Mouse (Mus musculus) ovary, postnatal 10 days (tissue): Measurements from ENCODE around the gene Gm12695.

Experiments
- DNase-seq: peaks from one replicate; pipeline ENCODE4 v3.0.0; 2022; ENCODE audit warnings: low spot score

Gm12695 gene

DNA sequence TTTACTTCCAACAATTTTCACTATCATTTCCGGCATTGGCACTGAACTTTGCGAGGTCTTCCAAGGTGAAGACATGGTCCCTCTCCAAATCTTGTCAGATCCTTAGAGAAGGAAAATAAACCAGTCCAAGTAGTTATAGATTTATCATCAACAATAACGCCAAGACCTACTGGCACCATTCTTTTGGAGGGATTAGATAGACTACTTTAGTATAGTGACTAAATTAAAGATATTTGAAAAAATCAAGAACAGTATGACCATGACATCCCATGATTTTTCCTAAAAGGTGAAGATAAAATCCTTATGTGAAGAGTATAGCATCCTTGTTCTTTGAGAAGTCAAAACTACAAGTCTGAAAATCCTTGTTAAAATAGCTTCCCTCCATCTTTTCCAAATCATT, at the start of gene Gm12695:
Gene Gm12695 (minus strand): TSS at position 101 of the 400 bp plus-strand sequence.
- no peak for DNase-seq

DNA sequence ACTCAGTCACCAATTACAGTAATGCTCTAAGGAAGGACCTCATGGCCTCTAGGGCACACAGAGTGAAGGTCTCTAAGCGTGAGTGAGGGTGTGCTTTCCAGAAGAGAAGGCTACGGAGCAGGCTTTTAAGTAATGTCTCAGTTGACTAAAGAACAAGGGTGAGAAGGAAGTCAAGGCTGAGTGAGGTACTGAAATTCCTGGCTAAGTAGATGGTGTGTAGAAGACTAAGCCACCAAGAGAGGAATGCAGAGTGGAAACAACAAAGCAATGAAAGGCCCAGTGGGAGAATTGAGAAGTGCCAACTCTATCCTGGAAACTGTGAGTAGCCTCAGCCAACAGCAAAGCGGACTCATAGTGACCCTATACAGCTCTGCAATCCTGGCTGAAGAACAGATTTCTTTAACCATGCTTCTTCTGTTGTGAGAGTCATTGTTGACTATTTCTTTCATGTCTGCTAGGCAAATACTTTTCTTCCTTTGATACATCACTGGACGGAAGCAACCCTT, 40.6 kb upstream of the Gm12695 start:
- DNase-seq: no peak

DNA sequence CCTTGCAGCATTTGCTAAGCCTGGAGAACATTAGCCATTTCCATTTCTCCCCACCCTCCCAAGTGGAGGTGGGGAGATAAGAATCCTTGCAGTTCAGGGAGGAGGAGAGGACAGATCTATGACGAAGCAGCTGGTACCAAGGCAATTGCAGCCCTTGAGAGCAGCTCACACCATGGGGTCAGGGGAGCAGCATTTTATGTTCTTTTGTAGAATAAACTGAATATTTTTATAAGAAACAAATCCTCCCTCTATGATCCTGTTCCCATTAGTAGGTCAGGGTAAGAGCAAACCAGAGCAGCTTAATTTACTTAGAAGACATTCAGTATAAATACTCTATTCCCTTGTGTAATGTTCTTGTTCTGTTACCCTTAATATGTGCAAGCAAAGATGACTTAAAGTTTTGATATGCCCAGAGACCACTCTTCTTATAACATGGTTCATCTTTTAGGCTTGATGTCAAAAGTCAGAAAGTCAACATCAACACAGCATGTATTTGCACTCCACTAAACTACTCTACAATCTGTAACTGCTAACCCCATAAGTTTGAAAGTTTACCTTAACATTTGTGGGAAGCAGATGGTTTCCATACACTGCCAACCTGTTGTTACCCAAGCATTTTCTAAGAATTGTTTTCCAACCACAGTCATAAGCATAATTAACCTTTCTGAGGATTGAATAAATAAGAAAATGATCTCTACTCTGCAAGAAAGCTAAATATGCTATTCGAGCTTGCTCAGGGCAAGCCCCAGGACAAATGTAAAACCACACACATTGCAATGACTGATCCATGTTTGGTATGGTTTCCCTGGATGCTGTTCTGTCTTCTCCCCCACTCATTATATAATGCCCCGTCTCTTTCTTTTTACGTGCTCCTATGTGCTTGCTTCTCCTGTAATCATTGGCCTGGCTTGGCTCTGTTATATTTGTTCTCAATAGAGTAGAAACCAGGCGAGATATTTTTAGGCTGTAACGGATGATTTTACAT, 22.1 kb upstream of the Gm12695 start:
- no peak for DNase-seq

DNA sequence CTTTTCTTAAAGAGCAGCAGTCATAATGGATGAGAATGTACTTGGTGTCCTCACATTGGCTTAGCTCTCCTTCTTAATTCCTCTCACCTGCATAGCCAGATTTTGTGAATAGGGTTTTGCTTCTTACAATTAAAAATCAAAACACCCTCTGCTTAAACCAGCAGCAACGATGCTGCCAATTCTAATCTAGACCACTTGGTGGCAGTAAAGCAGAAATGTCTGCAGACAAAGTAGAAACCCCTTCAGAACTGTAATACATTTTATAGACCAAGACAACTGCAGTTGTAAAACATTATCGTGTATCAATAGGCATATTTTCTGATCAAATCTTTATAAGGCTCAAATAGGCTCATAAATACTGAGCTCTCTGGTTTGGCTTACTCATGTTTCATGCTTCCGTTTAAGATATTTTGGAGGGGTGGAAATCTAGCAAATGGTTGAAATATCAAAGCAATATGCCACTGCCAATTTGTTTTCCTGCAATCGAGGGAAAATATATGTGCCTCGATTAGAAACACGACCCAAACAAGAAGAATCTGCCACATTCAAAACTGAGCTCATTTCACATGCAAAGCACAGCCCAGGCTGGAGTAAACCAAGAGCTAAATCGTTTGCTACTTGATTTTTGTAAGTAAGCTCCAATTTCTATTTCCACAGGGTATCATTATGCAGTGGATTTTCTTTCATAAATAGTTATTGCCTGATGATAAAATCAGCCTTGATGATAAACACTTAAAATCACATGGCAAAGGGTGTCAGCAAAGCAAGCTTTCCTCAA, 14.6 kb upstream of the Gm12695 start:
- DNase-seq: no peak

DNA sequence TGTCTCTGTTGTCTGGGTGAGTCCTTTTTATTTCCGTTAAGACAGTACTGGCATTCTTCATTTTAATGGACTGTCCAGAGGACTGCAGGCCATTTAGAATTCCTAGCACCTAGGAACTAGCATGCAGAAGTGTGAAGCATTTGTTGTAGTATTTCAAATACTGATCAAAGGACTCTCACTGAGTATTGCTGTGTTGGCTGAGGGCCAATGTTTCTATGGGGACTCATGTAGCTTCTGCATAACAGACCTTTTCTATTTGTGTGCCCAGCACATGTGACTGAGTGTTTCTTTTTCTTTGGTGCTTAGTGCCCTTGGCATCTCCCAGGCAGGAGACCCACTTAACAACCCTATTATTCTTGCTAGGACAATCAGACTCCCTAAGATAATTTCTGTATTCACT, 12.6 kb upstream of the Gm12695 start:
- DNase-seq: no peak

DNA sequence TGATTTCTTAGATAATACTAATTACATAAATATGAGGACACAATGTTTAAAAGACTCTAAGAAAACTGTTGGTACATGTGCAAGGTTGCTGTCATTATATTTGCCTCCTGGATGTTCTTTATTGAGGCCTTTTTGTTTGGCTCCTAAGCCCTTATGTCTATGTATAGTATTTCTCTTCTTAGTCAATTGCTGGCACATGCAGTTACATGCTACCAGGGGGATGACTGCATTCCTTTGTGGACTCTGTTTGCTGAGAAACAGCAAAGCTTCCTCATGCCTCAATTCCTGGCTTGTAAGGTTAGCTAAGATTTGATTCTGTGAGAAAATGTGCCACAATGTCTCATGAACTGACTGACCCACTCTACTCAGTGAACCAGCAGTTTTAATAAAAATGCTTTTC, 6.3 kb upstream of the Gm12695 start:
- DNase-seq: no peak

DNA sequence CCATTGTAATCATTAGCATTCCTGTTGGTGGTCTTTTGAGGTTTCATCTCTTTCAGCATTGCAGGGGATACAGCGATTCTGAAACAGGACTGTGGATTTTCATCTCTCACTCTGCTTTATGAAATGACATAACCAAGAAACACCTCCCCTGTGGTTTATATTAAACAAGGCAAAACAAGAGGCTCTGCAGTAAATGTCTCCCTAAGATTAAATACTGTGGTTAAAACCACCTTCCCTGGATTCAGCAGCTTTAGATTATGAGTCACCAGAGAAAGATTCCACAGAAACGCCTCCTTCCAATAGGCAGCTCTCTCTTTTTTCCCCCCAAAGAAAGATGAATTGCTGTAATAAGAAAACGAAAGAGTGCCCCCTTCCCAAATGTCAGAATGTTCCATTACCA, 4.9 kb upstream of the Gm12695 start:
- no peak for DNase-seq

DNA sequence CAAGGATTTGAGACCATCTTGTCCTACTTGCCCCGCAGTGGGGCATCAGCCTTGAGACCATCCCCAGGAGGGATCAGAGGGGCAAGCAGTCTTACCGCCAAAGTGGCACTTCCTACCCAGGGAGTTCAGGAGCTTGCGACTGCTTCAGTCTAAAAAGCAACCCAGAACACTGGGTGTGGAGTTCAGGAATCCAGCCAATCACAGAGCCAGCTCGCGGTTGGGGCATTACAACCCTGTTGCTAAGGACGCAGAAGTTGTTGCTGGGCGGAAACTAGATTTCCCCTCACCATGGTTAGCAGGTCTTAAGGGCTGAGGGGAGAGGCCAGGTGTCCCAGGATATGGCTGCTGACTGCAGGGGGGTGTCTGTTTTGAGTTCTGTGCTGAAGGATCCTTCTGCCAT, 1.6 kb upstream of the Gm12695 start:
- no peak for DNase-seq

DNA sequence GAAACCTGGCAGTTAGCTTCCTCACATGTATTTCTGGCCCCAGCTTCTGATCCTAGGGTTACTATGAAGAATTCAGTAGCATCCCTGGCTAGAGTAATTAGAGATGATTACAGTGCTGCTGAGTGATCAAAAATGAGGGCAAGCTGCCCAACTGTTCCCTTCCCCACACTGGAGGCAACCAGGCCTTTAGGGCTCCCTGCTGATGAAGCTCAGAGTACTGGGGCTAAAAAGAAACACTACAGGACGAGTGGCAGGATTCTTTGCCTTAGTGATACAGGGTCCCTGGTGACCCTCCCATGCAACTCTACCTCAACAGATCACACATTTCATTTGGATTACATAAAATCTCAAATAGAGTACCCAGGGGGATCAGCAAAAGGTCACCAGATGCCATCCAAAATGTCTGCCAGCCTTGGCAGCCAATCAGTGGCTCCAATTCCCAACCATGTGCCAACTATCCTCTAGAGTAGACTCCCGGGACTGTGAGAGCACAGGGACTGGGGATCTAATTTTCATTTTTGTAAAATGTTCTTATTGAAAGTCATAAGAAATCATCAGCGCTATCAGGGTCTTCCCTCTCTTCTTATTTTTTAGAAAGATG, 11.9 kb downstream of the Gm12695 start:
- no peak for DNase-seq

DNA sequence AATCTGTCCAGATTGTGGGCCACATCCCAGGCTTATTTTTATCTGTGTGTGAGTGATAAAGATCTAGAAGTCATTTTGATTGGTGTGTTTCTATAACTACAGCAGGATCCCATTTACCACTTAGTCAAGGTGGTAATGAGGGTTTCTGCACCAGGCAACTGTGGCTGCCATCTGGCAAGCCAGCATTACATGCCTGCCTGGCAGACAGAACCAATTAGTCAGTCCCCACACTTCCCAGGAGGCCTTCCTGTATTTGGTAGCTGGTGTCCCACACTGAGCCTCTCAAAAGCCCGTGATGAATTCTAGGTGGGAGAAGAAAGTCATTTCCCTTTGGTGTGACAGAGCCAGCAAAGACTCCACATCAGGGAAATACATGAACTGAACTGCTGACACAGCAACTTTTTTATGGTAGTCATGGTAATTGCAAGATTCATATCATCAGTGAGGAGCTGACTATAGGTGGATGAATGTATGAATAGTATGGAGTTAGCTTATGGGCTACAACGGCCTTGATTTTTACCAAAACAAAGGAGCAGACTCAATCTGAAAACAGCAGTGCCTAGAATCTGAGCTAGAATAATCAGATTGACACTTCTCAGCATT, 18.5 kb downstream of the Gm12695 start:
- DNase-seq: no peak

DNA sequence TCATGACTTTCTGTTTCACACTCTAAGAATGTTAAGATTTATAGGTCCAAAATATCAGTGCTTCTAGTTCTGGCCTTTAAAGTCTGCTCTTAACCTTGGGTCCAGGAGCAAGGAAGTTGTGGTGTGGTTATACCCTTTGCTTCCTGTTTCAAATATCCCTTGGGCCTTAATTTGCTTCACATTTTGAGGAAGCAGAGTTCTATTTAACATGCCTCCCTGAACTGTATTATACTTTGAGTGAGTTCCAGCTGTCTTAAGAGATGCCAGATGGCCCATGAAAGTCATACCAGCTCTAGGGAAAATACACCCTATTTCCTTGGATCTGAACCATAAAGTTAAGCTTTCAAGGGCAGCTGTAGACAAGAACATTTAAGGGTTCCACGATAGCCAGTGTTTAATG, 33.0 kb downstream of the Gm12695 start:
- DNase-seq: no peak

DNA sequence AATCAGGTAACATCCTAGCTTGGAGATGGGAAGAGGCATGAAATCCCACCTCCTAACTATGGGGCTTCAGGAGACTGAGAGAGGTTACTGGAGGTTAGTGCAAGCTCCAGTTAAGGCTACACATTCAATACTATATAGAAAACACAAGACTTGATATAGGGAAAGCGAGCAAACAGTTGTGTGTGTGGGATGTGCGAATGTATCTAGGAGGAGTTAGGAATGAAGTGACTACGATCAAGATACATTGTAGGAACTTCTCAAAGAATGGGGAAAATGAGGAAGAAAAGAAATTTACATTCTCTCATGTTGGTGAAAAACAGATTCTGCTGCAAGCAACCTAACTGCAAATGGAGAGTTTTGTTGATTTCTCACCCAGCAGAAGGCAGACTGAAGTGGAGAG, 44.5 kb downstream of the Gm12695 start:
- no peak for DNase-seq

DNA sequence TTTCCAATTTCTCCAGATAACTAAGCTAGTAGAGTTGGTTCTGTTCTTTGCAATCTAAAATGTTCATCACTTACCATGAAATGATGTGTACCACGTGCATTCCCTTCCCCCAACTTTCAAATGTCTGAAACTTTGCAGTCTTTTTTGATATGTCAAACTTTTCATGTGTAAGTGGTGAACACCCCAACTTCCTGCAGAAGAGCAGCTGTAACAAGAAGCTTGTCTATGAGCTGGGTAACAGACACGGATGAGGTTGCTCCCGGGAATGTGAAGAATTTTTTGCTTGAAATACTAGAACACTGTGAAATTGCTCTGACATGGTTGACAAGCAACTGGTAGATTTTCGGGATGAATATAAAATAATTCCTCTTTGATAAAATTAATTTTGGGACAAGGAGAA, 55.7 kb downstream of the Gm12695 start:
- DNase-seq: no peak

DNA sequence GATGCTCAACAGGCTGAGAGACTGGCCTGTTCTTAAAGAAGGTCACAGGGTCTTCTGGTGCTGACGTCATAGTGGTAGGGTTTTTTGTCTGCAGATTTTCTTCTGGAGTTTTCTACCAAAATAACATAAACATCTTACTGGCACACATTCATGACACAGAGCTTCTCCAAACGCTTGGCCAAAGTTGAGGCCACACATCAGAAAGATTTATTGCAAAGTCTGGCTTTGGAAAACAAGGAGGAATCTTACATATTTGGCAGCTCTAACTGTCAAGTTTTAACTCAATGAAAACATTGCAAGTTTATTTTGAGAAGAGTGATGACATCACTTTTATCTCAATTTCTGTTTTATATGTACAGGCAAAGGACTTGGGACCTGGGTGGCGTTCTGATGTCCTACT, 56.8 kb downstream of the Gm12695 start:
- DNase-seq: no peak

DNA sequence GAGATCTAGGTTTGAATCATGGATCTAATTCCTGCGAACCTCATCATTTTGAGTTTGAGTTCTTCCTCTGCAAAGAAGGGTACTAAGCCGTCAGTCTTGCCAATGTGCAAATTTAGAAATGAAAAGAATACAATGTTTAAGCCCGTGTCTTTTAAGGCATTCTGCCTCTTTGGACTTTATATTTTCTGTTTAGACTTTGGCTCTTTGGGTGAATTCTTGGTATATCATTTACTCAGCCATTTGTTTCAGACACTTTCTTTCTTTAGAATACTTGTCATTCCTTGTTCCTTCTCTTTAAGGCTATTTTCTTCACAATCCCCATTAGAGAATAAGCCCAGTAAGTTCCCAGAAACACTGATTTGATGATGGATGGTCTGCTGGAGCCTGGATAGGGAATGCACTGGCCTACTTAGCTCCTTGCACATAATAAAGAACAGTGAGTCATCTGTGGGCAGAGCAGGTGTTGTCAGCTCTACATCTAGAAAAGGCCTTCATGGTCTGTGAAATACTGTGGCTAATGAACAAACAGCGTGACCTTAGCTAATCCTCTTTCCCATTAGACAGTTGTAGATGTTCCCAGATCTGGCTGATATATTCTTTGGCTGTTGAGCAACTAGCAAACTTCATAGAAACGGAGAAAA, 59.5 kb downstream of the Gm12695 start:
- DNase-seq: no peak

DNA sequence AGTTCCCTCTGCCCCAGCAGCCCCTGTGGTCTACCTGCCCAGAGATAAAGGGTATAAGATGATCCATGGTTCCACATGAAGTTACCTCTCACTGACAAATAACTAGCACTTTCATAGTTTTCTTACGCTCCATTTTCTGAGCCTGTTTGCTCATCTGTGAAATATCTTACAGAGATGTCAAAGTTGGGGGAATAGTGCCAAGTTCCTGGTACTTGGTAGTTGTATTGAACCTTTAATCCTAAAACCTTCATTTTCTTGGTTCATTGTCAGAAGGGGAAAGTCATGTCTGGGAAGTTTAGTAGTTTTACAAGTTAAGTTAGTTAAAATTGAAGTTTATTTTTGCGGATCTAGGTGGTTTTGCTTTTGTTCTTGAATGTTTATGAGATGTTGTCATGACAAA, 62.7 kb downstream of the Gm12695 start:
- DNase-seq: no peak

DNA sequence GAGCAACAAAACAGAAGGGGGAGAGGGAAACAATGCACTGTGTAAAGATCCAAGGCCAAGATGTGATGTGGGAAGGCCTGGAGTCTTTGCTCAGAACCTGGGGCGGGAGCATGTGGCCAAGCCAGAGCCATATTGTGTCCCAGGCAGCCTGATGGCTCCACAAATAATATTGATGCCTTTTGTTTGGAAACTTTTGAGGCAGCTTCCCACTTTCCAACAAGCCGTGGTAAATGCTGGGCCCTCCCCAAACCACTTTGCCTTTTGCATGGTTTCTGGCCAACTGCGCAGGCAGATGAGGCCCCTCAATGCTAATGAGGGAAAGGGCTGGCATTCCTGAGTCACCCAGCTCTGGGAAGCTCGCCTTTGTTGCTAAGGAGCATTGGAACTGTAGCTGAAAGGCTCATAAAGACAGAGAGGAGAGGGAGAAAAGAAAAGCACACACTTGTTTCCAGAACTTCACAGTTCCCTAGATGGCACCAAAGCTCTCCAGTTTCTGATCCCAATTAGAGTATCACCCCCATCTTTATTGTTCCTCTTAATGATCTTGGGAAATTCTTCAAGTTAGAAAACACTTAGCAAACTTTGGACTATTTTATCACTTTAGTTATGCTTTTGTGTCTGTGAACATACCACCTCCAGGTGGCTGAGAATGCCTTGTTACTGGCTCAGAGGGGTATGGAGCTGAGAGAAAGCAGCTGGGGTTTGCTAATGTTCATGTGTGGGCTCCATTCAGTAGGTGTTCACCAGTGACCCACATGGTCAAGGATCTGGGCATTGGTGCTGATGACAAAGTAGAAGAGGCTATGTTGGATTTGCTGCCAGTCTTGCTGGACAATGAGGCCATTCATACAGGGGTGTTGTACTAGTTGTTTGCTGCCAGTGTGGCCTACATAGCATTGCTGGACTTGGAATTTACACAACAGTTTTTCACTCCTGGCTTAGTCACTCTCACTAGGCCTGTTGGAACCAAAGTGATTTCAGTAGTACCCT, 65.7 kb downstream of the Gm12695 start:
- no peak for DNase-seq

DNA sequence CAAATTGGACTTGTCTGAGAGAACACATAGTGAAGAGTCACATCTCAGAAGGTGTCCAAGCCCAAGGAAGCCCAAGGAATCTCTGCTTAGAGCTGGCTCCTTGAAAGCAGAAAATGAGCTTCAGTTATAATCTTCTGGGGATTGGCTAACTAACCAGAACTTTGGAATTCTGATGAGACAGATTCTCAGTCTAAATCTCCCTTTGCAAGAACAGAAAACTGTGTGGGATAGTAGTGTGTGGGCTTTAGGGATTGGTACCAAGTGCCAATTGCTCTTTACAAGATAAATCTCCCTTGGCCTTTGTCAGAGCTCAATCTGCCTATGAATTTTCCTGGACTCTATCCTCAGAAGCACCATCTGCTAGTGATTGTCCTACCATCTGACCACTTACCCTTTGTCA, 66.5 kb downstream of the Gm12695 start:
- no peak for DNase-seq

DNA sequence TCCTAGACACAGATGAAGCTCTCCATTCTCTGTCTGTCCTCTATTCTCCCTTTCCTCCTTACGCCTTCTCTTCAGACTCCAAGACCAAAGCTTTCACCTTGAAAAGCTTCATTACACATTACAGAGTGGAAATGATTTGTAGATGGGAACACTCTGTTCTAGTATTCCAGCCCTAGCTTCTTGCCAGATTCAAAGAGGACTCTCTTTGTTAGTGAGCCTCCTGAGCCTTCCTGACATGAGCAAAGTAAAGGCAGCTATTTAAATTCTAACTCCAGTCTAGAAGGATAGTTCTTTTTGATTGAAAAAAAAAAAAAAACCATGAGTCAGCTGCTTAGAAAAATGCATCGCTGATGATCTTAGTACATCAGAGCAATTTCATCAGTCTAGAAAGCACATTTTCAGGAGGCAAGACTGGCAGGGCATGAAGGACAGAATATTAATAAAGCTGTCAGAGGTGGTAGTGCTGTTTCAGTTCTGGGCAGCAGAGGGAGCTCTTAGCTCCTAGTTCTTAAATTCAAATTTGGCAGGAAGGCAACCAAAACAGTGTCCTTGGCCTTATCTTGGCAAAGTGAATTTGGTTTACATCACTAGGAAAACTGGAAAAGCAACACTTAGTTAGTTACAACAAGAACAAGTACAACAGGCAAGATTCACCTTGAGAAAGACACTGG, 79.6 kb downstream of the Gm12695 start:
- no peak for DNase-seq

DNA sequence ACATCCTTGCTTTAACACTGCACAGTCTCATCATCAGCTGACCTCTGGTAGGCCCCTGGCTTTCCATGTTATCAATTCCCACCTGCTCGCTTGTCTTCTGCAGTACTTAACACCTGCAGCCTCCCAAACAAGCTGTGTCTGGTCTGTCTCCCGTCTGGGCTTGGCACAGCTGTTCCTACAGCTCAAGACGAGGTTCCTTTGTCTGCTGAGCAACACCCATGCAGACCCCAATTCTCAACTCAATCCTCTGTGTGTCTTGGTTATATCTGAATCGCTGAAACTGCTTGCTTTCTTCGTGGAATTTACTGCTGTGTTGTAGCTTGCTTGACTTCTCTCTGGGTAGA, 86.8 kb downstream of the Gm12695 start:
- DNase-seq: no peak
